Mouse (Mus musculus): ENCODE results near the gene Gm136. TPM values are rescaled to one million over a fixed set of nuclear protein-coding genes. Genes with fewer than 3 reads are reported as not detected.
A peak's percentile ranks its signal among the peaks of the same experiment; 100 is the strongest.
"Not testable (repeated sequence)": the region's sequence is repeated elsewhere in the genome, so short reads cannot be mapped to it uniquely, and the experiment has no call there.

Gene Gm136
- total RNA-seq, 2 experiments from 2014 or later, result not detected

DNA sequence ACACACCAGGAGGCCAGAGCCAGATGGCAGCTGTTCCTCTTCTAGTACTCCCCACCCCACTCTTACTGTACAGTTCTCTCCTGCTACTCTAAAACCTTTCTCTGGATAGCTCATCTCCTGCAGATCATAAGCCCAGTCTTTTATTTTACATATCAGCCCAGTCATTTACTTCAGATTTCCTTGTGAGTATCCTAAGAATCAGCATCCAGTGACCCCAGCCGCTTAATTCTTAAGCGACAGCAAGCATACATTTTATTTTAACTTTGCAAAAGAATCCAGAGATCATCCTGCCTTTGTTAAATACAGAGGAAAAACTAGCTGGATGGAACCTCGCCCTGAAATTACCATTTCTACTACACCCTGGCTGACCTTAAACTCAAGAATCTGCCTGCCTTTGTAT, 21.6 kb downstream of the Gm136 start:
- Histone ChIP-seq H3K27ac (no peak overlapping the region), H3K4me3 (no peak overlapping the region)
- DNase-seq (ENCODE audit: low spot score in 2 of 2), result no peak
- TF ChIP-seq CTCF (conservative IDR thresholded peaks at IDR 0.05), result no peak

DNA sequence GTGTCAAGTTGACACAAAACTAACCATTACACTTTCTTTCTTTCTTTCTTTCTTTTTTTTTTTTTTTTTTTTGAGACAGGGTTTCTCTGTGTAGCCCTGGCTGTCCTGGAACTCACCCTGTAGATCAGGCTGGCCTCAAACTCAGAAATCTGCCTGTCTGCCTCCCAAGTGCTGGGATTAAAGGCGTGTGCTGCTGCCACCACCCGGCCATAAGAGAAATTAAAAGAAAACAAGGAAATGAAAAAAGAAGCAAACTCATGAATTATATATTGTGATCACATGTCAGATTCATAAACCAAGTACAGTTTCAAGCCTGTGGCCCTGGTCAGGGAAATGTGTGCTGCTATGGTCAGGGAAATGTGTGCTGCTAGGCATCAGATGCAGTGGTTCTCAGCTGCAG, 22.6 kb downstream of the Gm136 start:
- not testable (repeated sequence) for DNase-seq (ENCODE audit: low spot score in 2 of 2); H3K27ac ChIP-seq; H3K4me3 ChIP-seq
- peak; percentile 65 for TF ChIP-seq CTCF (conservative IDR thresholded peaks at IDR 0.05)

DNA sequence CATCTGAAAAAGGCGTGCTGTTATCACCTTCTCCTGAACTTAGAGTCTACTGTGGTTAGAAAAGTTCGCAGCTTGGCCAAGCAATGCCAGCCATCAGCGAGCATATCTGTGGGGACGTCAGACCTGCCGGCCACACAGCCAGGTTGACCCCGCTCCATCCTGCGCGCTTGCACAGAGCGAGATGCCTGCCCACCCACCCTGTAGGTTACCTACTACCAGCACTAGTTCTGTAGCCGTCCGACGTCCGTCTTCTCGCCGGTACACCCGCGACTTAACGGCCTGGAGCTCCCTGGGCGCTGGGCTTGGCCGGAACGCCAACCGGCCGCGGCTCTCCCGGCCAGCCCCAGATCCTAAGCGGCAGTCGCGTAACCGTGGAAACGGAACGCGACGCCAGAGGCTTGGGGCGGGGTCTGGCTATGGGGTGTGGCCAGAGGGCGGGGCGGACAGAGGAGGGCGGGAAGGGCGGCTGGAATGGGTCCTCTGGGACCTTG, 26.2 kb downstream of the Gm136 start, which contains the start of gene Cfap206:
Gene Cfap206, minus strand, starts transcription at position 356 of the 491 bp plus-strand sequence.
- peak within 1 kb of the TSS; percentile 60 for H3K4me3 ChIP-seq
- no peak within 1 kb of the TSS for H3K27ac ChIP-seq
- TF ChIP-seq CTCF (conservative IDR thresholded peaks at IDR 0.05), result no peak
- peak; percentile 34 for DNase-seq (ENCODE audit: low spot score in 2 of 2)

DNA sequence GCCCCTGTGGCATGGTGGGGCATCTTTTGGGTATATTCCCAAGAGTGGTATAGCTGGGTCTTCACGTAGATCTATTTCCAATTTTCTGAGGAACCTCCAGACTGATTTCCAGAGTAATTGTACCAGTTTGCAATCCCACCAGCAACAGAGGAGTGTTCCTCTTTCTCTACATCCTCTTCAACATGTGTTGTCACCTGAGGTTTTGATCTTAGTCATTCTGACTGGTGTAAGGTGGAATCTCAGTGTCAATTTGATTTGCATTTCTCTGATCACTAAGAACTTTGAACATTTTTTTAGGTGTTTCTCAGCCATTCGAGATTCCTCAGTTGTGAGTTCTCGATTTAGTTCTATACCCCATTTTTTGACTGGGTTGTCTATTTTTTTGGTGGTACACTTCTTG, 30.4 kb downstream of the Gm136 start:
- not testable (repeated sequence) for DNase-seq (ENCODE audit: low spot score in 2 of 2); H3K27ac ChIP-seq; H3K4me3 ChIP-seq

DNA sequence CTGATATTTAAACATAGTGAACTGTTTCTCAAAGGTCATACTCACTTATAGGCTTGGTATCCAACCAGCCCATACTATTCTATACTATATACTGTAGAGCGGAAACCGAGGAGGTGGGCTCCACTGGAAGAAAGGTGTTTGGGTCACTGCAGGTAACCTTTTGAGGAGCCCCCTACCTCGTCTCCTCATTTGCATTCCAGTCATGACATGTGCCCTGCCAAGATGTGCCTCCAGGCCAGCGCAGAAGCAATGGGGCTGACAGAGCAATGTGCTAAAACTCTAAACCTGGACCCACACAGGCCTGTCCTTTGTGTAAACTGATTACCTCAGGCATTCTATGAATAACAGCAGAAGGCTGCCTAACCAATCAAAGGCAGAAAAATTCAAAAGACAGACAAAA, 31.8 kb downstream of the Gm136 start:
- DNase-seq (ENCODE audit: low spot score in 2 of 2), result no peak
- no peak overlapping the region for H3K4me3 ChIP-seq
- TF ChIP-seq CTCF (conservative IDR thresholded peaks at IDR 0.05), result no peak

DNA sequence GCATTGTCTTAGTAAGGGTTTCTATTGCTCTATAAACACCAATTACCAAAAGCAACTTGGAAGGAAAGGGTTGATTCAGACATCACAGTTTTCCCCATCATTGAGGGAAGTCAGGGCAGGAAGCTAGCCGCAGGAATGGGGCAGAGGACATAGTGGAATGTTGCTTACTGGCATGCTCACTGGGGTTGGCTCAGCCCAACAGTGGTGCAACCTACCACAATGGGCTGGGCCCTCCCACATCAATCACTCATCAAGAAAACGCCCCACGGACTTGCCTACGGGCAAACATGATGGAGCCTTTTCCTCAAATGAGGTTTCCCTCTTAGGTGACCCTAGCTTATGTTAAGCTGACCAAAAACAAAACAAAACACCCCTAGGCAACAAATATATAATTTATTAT, 32.9 kb downstream of the Gm136 start:
- Histone ChIP-seq H3K4me3 (no peak overlapping the region), H3K27ac (no peak overlapping the region)
- no peak for TF ChIP-seq CTCF (conservative IDR thresholded peaks at IDR 0.05)
- no peak for DNase-seq (ENCODE audit: low spot score in 2 of 2)

More for the DNA sequence above, 31.8 kb downstream of the Gm136 start:
- H3K27ac ChIP-seq, result no peak overlapping the region

DNA sequence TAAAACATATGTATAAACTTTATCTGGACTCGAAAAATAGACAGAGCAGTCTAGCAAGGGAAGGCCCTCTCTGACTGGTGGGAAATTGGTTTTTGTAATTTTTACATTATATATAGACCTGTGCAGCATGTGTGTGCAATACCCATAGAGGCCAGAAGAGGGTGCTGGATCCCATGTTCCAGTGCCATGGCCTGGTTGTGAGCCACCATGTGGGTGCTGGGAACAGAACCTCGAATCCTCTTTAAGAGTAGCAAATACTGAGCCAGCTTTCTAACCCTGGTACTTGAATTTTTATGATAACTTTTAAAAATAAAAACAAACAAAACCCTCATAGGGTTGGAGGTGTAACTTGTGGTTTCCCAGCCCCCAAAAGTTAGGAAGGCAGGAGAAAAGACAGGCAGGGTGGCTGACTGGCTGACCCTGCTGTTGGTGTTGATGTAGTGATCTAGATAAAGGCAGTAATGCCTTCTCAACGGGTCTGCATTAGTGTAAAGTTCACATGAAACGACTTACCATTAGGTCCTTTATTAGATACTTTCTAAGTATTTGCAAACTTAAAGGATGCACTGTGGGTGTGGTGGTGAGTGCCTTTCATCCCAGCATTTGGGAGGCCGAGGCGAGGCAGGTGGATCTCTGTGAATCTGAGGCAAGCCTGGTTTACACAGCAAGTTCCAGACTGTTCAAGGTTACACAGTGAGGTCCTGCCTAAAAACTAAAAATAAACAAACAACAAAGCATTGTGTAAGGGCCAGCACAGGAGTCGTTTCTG, 35.8 kb downstream of the Gm136 start:
- no peak overlapping the region for H3K4me3 ChIP-seq
- TF ChIP-seq CTCF (conservative IDR thresholded peaks at IDR 0.05), result peak; percentile 27
- H3K27ac ChIP-seq, result no peak overlapping the region
- DNase-seq (ENCODE audit: low spot score in 2 of 2), result no peak

DNA sequence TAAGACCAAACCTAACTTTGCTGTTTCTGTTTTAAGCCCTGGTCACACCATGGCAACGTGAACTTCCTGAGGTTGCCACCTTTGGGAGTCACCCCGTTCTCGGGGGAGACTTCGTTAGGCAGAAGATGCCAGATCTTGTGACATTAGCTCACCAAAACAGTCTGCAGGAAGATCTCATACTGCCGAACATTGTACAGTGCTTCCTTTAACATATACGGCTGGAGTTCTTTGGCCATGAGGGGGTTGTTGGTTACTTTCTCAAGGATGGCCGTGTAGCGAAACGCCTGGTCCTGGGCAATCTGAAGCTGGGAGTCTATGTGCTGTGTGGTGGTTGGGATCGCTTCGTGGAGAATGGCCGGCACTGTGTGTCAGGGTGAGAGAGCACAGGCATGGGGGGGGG, 36.6 kb downstream of the Gm136 start:
- no peak for DNase-seq (ENCODE audit: low spot score in 2 of 2)
- H3K27ac ChIP-seq, result no peak overlapping the region
- TF ChIP-seq CTCF (conservative IDR thresholded peaks at IDR 0.05), result no peak
- no peak overlapping the region for H3K4me3 ChIP-seq

DNA sequence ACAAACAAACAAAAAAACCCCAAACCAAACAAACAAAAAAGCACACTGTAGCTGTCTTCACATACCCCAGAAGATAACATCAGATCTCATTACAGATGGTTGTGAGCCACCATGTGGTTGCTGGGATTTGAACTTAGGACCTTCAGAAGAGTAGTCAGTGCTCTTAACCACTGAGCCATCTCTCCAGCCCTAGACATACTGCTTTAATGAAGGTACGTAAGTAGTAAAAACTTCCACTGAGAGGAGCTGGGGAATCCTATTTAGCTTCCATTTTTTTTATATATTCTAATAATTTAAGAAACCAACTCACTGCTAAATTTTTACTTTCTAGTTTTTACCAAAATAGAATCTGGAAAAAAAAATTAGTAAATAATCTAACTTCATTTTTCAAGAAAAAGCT, 41.0 kb downstream of the Gm136 start:
- TF ChIP-seq CTCF (conservative IDR thresholded peaks at IDR 0.05), result no peak
- no peak overlapping the region for H3K4me3 ChIP-seq
- H3K27ac ChIP-seq, result no peak overlapping the region
- DNase-seq (ENCODE audit: low spot score in 2 of 2), result no peak

DNA sequence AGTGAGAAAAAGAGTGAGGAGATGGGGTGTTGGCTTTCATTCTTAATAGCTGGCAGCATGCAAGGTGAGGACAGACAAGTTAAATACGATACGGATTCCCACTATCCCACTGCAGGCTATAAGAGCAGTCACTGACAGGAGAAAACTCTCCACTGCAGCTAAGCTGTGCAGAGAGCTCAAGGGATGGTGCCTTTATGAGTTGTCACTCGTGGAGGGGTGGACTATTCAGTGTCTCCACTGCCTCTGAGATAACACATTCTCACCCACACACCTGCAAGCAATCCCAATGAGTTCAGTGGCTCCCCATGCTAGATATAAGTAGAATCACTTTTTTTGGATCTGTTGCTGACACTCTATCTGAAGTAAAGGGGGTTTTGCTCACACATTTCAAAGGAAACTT, 47.9 kb downstream of the Gm136 start:
- Histone ChIP-seq H3K27ac (no peak overlapping the region), H3K4me3 (no peak overlapping the region)
- no peak for TF ChIP-seq CTCF (conservative IDR thresholded peaks at IDR 0.05)
- DNase-seq (ENCODE audit: low spot score in 2 of 2), result no peak

DNA sequence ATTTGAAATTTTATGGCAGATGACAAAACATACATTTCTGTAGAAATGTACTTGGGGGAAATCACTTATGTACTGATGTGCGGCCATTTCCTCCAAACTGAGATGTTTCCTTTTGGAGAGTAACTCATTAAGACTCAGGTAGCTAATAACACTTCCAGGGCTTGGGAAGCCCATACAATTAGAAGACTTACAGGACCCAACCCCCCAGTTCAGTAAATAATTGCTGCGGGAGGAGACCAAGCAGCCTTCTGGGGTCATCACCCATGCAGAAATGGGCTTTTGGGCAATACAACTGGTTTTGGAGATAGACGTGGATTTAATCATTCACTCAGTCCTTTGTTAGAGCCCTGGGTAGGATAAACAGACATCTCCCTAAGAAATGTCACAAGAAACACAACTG, 48.8 kb downstream of the Gm136 start:
- no peak overlapping the region for H3K27ac ChIP-seq
- TF ChIP-seq CTCF (conservative IDR thresholded peaks at IDR 0.05), result no peak
- H3K4me3 ChIP-seq, result no peak overlapping the region
- DNase-seq (ENCODE audit: low spot score in 2 of 2), result no peak

DNA sequence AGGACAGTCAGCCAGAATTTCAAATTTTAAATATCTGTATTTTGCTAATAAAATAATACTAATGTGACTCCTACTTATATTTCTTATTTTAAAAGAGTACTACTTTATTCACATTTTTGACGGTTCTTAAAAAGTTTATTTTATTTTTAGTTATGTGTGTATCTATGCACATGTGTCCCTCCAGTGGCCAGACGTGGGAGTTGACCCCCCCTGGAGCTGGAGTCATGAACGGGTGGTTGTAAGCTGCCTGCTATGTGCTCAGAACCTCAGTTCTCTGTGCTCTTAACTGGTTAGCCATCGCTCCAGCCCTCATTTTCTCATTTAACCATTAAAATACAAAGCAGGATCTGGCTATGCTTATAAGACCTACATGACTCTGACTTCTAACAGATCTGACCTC, 53.0 kb downstream of the Gm136 start:
- DNase-seq (ENCODE audit: low spot score in 2 of 2), result no peak

DNA sequence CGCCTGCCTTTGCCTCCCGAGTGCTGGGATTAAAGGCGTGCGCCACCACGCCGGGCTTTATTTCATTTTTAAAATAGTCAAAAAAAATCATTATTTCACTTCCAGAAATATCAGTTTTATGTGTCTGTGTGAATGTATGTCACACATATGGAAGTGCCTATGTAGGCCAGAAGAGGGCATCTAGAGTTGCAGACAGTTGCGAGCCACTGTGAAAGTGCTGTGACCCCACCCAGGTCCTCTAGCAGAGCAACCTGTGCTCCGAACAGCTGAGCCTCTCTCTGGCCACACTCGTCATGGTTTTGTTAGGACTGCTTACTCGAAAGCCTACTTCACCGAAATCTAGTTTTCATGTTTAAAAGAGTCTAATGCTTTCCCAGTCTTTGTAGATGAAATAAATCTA, 53.8 kb downstream of the Gm136 start:
- H3K27ac ChIP-seq, result no peak overlapping the region
- no peak for TF ChIP-seq CTCF (conservative IDR thresholded peaks at IDR 0.05)

More for the DNA sequence above, 53.0 kb downstream of the Gm136 start:
- Histone ChIP-seq H3K4me3 (no peak overlapping the region), H3K27ac (no peak overlapping the region)
- TF ChIP-seq CTCF (conservative IDR thresholded peaks at IDR 0.05), result peak; percentile 35

DNA sequence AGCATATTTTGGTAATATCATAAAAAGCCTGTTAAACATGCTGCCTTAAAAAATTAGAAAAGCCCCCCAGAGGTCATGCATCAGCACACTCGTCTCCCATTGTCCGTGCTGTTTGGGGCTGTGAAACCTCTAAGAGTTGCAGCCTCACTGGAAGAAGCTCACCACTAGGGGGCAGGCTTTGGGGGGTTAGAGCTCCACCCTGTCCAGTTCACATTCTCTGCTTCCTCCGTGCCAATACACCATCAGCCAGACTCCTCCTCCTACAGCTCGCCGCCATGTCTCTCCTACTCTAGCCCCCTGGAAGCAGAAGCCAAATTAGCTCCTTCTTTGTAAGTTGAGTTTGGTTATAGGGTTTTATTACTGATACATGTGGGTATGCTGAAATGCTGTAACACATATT, 54.5 kb downstream of the Gm136 start:
- H3K27ac ChIP-seq, result no peak overlapping the region
- TF ChIP-seq CTCF (conservative IDR thresholded peaks at IDR 0.05), result peak; percentile 72
- peak in 1 of 2 experiments; percentile 25 for DNase-seq (ENCODE audit: low spot score in 2 of 2)
- no peak overlapping the region for H3K4me3 ChIP-seq

More for the DNA sequence above, 53.8 kb downstream of the Gm136 start:
- H3K4me3 ChIP-seq, result no peak overlapping the region
- no peak for DNase-seq (ENCODE audit: low spot score in 2 of 2)

Other genes starting within 250 kb of the Gm136 start
- 100 to 1,000 TPM in 1 of 2 experiments, 10 to 100 TPM in 1; 96.0 to 103 TPM for gene Akirin2, start 205.3 kb downstream of the Gm136 start, total RNA-seq (2021)
- 10 to 100 TPM; 59.1 to 64.4 TPM for gene Orc3, start 141.3 kb downstream of the Gm136 start, total RNA-seq (2021)
- gene Rars2, start 141.3 kb downstream of the Gm136 start, total RNA-seq (2021), result 10 to 100 TPM; 24.2 to 28.5 TPM
- gene Slc35a1, start 68.8 kb downstream of the Gm136 start, total RNA-seq (2021), result 10 to 100 TPM; 18.0 to 21.4 TPM
- gene Cfap206, start 26.1 kb downstream of the Gm136 start, total RNA-seq (2021), result 1 to 10 TPM; 1.4 to 1.7 TPM
- 10 to 100 TPM; 22.7 to 22.8 TPM for gene Smim8, start 22.2 kb upstream of the Gm136 start, total RNA-seq (2021)
- gene Zfp292, start 126.7 kb upstream of the Gm136 start, total RNA-seq (2021), result 10 to 100 TPM; 26.8 to 27.3 TPM
- not detected for gene Cga, start 137.5 kb upstream of the Gm136 start, total RNA-seq (2021)

All from layer of hippocampus, adult 2 months (tissue).